Mouse (Mus musculus): ENCODE results near the gene Actc1.

GRCm38 (mm10) chr2:114011838-114012237 is 41.5 kb downstream of the Actc1 start:
- TF ChIP-seq FLI1 (IDR thresholded peaks at IDR 0.05; ENCODE audit: low read length) (no peak), GATA1 (IDR thresholded peaks at IDR 0.05; ENCODE audit: borderline replicate concordance, low read length) (no peak)

Measured in megakaryocyte, embryonic 14.5 days (primary cell).